Mouse (Mus musculus) CD4-positive, CD25-positive, alpha-beta regulatory T cell, adult 2 months (primary cell): Measurements from ENCODE around the gene Sertad2.

Experiments used
- DNase-seq: peaks from one replicate; pipeline ENCODE4 v3.0.0-alpha.2; 2012; ENCODE audit warnings: low read depth, low spot score

Gene Sertad2

GRCm38 (mm10) chr11:20542739-20543452 is at the start of gene Sertad2:
Sertad2 (plus strand) TSS chr11:20543253.
- DNase-seq: peak; percentile 99

DNA sequence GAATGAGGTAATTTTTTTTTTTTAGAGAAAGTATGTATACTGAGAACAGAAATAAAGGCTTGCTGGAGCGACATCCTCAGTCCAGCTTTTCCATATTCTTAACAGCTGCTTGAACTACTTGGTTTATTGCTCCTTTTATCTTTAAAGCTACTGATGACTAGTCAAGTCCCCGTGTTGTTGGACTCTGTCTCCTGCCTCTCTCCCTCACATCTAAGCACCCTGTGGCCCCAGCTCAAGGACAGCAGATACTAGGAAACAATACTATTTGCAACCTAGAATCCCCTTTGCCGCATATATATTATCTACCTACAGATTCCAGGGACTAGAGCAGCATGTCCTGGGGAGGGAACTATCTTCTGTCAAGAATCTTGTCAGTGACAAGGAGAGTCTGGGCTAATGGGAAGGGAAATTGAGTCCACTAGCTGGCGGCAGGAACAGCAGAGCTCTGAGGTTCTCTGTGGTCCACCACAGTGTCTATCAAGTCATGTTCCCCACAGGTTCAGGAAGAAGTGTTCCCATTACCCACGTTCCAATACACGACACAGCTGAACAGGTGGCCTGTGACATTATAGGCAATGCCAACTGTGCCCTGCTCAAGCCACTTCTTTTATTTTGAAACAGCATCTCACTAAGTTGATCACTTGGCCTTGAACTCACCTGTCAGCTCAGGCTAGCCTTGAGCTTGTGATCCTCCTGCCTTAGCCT is 49.0 kb upstream of the Sertad2 start:
- DNase-seq: no peak

DNA sequence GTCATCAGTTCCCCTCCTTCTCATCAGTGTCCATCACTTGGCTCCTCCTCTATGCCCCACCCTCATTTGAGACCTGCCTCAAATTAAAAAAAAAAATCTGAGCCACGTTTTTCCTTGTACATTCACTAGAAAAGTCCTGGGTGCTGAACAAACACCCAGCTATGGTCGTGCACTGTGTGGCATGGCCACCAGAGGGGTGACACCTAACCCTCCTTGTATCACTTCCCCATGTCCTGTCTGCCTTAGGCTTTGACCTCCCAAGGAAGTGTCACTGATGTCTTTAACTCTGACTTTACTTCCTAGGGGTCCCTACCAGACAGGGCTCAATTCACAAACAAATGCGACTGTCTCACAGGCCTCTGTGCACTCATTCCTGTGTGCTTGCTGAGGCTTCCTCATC is 42.5 kb upstream of the Sertad2 start:
- DNase-seq: peak; percentile 26

- no peak for DNase-seq
Measured at GRCm38 (mm10) chr11:20501160-20501955, 41.7 kb upstream of the Sertad2 start.

GRCm38 (mm10) chr11:20513574-20513973 is 29.5 kb upstream of the Sertad2 start:
- no peak for DNase-seq

- DNase-seq: no peak
Measured at GRCm38 (mm10) chr11:20514757-20515156, 28.3 kb upstream of the Sertad2 start.

- no peak for DNase-seq
Measured at GRCm38 (mm10) chr11:20521321-20521720, 21.7 kb upstream of the Sertad2 start.

GRCm38 (mm10) chr11:20522750-20523149 is 20.3 kb upstream of the Sertad2 start:
- no peak for DNase-seq

DNA sequence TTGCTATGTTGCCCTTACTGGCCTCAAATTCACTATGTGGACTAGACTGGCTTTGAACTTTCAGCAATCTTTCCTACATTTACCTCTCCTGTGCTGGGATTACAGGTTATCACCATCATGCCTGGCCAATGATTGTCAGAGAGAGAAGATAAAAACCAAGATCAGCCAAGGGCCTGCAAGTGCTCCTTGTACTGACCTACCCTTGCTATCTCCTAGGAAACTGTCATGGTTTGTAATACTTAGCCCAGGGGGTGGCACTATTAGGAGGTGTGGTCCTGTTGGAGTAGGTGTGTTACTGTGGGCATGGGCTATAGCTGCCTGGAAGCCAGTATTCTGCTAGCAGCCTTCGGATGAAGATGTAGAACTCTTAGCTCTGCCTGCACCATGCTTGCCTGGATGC is 18.6 kb upstream of the Sertad2 start:
- DNase-seq: no peak

DNA sequence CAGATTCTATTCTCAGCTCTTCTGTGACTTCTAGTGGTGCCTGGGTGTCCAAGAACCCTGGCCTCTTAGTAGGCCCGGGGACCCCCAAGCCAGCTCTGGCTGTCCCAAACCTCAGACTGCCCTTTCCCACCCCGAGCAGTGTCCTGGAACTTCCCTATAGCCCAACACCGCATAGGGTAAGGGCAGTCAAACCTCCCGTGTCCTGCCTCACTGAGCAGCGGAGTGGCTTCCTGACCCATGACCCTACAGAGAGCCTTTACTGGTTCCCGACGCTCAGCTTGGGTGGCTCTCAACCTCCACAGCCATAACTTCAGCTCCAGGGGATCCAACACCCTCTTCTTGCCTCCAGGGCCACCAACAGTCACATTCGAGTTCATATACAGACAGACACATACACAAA is 17.1 kb upstream of the Sertad2 start:
- no peak for DNase-seq

GRCm38 (mm10) chr11:20527901-20528300 is 15.2 kb upstream of the Sertad2 start:
- DNase-seq: no peak

DNA sequence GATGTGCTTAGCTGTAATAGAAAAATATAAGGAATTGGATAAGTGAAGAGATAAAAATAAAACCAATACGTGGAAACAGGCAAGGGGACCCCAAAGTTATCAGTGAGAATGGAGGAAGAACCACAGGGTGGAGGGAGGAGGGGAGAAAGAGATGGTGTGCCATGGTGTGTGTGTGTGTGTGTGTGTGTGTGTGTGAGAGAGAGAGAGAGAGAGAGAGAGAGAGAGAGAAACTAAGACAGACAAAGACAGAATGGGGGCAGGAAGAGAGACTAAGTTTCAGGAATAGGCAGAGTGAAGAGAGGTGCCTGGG is 11.4 kb upstream of the Sertad2 start:
- no peak for DNase-seq

- DNase-seq: peak; percentile 71
Measured at GRCm38 (mm10) chr11:20531992-20532881, 10.8 kb upstream of the Sertad2 start.

DNA sequence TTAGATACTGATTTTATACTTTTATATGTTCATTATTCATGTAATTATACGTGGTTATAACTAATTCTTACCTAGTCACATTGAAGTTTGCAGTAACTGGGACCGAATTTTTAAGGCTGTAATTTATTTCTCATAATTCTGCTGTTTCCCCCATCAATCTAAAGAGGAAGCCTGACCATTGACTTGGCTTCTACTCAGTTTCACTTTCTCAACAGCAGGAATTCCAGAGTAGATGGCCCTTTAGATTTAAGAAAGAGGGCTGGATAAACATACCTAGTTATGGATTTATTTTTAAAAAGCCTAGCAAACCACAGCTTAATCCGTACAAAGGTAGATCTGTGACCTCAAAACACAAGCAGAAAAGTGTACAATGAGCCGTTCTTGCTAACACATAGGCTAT is 9.8 kb upstream of the Sertad2 start:
- DNase-seq: no peak

GRCm38 (mm10) chr11:20537221-20537620 is 5.8 kb upstream of the Sertad2 start:
- DNase-seq: no peak

DNA sequence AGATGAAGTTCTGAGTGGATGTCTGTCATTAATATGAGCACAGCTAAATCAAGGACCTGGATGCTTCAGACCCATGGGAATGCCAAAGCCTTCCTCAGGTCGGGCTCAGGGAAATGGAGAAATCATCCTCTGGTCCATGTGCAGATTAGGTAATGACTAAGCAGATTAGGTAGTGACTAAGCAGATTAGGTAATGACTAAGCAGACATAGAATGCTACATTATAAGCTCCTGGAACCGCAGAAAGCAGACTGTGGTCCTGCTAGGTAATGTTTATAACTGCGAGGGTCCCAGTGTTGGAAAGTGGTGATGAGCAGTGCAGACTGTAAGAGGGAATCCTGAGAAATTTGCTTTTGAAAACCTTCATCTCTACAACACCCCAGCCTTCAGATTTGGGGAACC is 4.6 kb upstream of the Sertad2 start:
- DNase-seq: no peak

DNA sequence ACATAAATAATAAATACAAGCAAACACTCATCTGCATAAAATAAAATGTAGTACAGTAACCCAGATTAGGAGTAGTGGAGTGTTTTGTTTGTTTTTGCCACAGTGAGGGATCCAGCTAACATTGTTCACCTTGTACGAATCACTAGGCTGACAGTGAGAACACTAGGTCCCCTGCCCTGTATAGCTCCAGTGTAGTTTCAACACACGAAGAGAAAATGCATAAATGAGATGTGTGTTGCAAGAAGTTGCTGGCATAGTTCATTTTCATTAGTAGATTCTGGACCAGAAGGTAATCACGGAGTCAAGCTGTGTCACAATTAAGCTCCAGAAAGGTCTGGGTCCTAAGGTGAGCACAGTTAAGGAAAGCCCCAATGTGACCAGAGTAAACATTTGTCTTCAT is 1.8 kb upstream of the Sertad2 start:
- DNase-seq: no peak

- DNase-seq: no peak
Measured at GRCm38 (mm10) chr11:20541995-20542637, 937 bp upstream of the Sertad2 start.

- DNase-seq: peak; percentile 66
Measured at GRCm38 (mm10) chr11:20543453-20544120, 534 bp downstream of the Sertad2 start.

GRCm38 (mm10) chr11:20544376-20544775 is 1.3 kb downstream of the Sertad2 start:
- DNase-seq: no peak
